Mouse (Mus musculus) brain, adult 2 months (tissue): ENCODE results near the gene Hgd.

Experiments used
- DNase-seq: peaks from one replicate; pipeline ENCODE4 v3.0.0; 2011; ENCODE audit warnings: low read depth, low spot score

Gene Hgd

GRCm38 (mm10) chr16:37628336-37628735, 48.4 kb downstream of the Hgd start:
- DNase-seq: no peak

- no peak for DNase-seq
These were observed 49.1 kb downstream of the Hgd start for GRCm38 (mm10) chr16:37629011-37629410.

GRCm38 (mm10) chr16:37634578-37634977, 54.6 kb downstream of the Hgd start:
- DNase-seq: peak; percentile 49

GRCm38 (mm10) chr16:37635095-37635494, 55.1 kb downstream of the Hgd start:
- DNase-seq: no peak

- DNase-seq: peak; percentile 90
These were observed 56.2 kb downstream of the Hgd start for GRCm38 (mm10) chr16:37636107-37636506.

GRCm38 (mm10) chr16:37637802-37638201, 57.8 kb downstream of the Hgd start:
- no peak for DNase-seq

GRCm38 (mm10) chr16:37640522-37640921, 60.6 kb downstream of the Hgd start:
- peak; percentile 92 for DNase-seq

GRCm38 (mm10) chr16:37644486-37644885, 64.5 kb downstream of the Hgd start:
- no peak for DNase-seq

- no peak for DNase-seq
These were observed 65.3 kb downstream of the Hgd start for GRCm38 (mm10) chr16:37645211-37645610.

GRCm38 (mm10) chr16:37645799-37646198, 65.8 kb downstream of the Hgd start:
- no peak for DNase-seq

- peak; percentile 77 for DNase-seq
These were observed 67.1 kb downstream of the Hgd start for GRCm38 (mm10) chr16:37647067-37647466.

GRCm38 (mm10) chr16:37647936-37648335, 68.0 kb downstream of the Hgd start:
- no peak for DNase-seq

- no peak for DNase-seq
These were observed 69.1 kb downstream of the Hgd start for GRCm38 (mm10) chr16:37649068-37649467.

- DNase-seq: no peak
These were observed 71.5 kb downstream of the Hgd start for GRCm38 (mm10) chr16:37651467-37651866.

GRCm38 (mm10) chr16:37652654-37653053, 72.7 kb downstream of the Hgd start:
- no peak for DNase-seq

- no peak for DNase-seq
These were observed 73.1 kb downstream of the Hgd start for GRCm38 (mm10) chr16:37653058-37653457.

- peak; percentile 99 for DNase-seq
These were observed 74.0 kb downstream of the Hgd start, which contains the start of gene Ndufb4 for GRCm38 (mm10) chr16:37653731-37654657. Gene Ndufb4 (minus strand): TSS chr16:37654453.

GRCm38 (mm10) chr16:37654831-37655455, 75.0 kb downstream of the Hgd start:
- no peak for DNase-seq

GRCm38 (mm10) chr16:37655756-37656347, 75.9 kb downstream of the Hgd start:
- DNase-seq: peak; percentile 55

GRCm38 (mm10) chr16:37656796-37657195, 76.8 kb downstream of the Hgd start:
- no peak for DNase-seq

- peak; percentile 47 for DNase-seq
These were observed 83.9 kb downstream of the Hgd start for GRCm38 (mm10) chr16:37663643-37664459.
